Mouse (Mus musculus) cortical plate, adult 2 months (tissue): ENCODE results near the gene Kndc1.

ENCODE experiments used
- CTCF ChIP-seq: fragments of 200-500 bp; IDR thresholded peaks from 2 replicates; pipeline ENCODE4 v1.5.1; 2011; ENCODE audit warnings: mild to moderate bottlenecking, control low read depth, low read length; ENCODE audit not compliant: insufficient read depth; ENCODE audit errors: extremely low read depth
- POLR2A ChIP-seq: fragments of 200-500 bp; IDR thresholded peaks from 2 replicates; pipeline ENCODE4 v1.6.1; 2011; ENCODE audit warnings: mild to moderate bottlenecking, low read length, control low read depth; ENCODE audit not compliant: insufficient read depth; ENCODE audit errors: extremely low read depth

DNA sequence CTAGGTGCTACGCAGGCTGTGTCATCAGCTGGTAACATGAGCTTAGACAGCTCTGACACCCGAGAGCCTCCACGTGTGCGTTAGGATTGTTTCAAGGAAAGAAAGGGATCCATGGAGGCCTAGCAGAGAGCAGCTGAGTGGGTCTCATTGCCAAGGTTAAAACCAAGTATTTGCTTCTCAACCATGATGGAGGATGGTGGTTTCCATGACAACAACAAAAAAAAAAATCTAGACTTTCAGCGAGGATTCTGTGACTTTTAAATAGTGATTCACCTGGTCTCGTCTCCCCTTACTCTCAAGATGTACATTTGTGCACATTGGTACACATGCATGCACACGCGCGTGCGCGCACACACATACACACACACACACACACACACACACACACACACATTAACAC is 39.2 kb upstream of the Kndc1 start:
- no peak for TF ChIP-seq POLR2A
- no peak for TF ChIP-seq CTCF
